Mouse (Mus musculus) stomach, postnatal 0 days (tissue): ENCODE measurements around the gene Smg9. TPM values are rescaled to one million over a fixed set of nuclear protein-coding genes. Genes with fewer than 3 reads are reported as not detected.

Source experiments
- ATAC-seq: fragments of 200-750 bp; cut with Nextera tagmentation; 2 replicates; pipeline ENCODE4 v1.8.0; 2017; ENCODE audit not compliant: low FRiP score, low TSS enrichment
- DNase-seq: peaks from one replicate; pipeline ENCODE4 v3.0.0-alpha.2; 2016; ENCODE audit warnings: low spot score
- H3K27ac ChIP-seq: fragments of 300-500 bp; sonication (generic); replicated peaks from 2 replicates; pipeline ENCODE4 v1.5.1; 2014; ENCODE audit warnings: mild to moderate bottlenecking, control low read depth
- H3K27me3 ChIP-seq: fragments of 300-500 bp; sonication (generic); 2 replicates; pipeline ENCODE4 v1.6.1; 2014; ENCODE audit warnings: low read length; ENCODE audit not compliant: control insufficient read depth, insufficient read depth
- H3K36me3 ChIP-seq: fragments of 300-500 bp; sonication (generic); 2 replicates; pipeline ENCODE4 v1.6.1; 2014; ENCODE audit warnings: low read length, mixed read lengths; ENCODE audit not compliant: control insufficient read depth, insufficient read depth
- H3K4me1 ChIP-seq: fragments of 300-500 bp; sonication (generic); replicated peaks from 2 replicates; pipeline ENCODE4 v1.6.1; 2014; ENCODE audit warnings: antibody characterized with exemption; ENCODE audit not compliant: control insufficient read depth, insufficient read depth
- H3K4me2 ChIP-seq: fragments of 300-500 bp; sonication (generic); replicated peaks from 2 replicates; pipeline ENCODE4 v1.6.1; 2014; ENCODE audit warnings: low read depth, mild to moderate bottlenecking, control low read depth, moderate library complexity
- H3K4me3 ChIP-seq: fragments of 300-500 bp; sonication (generic); 2 replicates; pipeline ENCODE4 v1.5.1; 2014; ENCODE audit warnings: low read depth, low read length, control low read depth
- H3K9ac ChIP-seq: fragments of 300-500 bp; sonication (generic); 2 replicates; pipeline ENCODE4 v1.6.1; 2014; ENCODE audit warnings: mild to moderate bottlenecking, low read length, control low read depth, mixed read lengths
- H3K9me3 ChIP-seq: fragments of 300-500 bp; sonication (generic); 2 replicates; pipeline ENCODE4 v1.6.1; 2016; ENCODE audit warnings: low read length; ENCODE audit not compliant: control insufficient read depth
- CTCF ChIP-seq: IDR thresholded peaks from 2 replicates; pipeline ENCODE4 v1.5.1; 2016; ENCODE audit warnings: antibody characterized with exemption, low read depth, mild to moderate bottlenecking, moderate library complexity
- EP300 ChIP-seq: optimal IDR thresholded peaks from 2 replicates; pipeline ENCODE3; 2016; ENCODE audit warnings: antibody characterized with exemption
- WGBS: fragments of 180-500 bp; shearing (Covaris S2); extraction: QIAGEN DNeasy Blood & Tissue Kit; methylation state at CpG from one replicate; pipeline ENCODE4 v1.1.7; 2014; 5-methylcytosine and 5-hydroxymethylcytosine counted together
- polyA plus RNA-seq: library from polyadenylated mRNA; unstranded; fragments of >200 nt; fragmentation: Nextera tagmentation; extraction: Ambion mirVana; gene quantifications from 2 replicates; pipeline ENCODE4 v1.2.1, GENCODE M21; 2015

Smg9 gene
- polyA plus RNA-seq, 1 experiment from 2014 or later: 14.1 TPM

DNA sequence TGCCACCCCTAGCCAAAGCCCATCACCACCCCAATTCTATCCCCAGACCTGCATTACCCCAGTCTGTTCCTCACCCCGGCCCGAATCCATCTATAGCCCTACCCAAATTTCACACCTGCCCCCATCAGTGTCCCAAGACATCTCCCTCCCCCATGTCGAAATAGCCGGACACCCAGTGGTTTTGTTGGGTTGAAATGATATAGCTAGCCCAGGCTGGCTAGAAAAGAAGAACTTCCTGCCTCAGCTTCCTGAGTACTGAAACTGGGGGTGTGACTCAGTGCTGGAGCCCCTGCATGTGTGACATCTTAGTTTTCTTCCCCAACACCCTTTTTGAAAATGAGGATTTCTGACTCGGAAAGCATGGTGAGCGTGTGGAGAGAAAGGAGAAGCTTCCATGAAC is 67.4 kb downstream of the Smg9 start:
- Histone ChIP-seq H3K4me1 (peaks cover 2% of the 10 kb centered on the region; the same call in 1 of the 2 replicates), H3K4me3 (no peak overlapping the region), H3K9ac (no peak overlapping the region), H3K27me3 (no peaks in the 10 kb centered on the region), H3K36me3 (no peaks in the 10 kb centered on the region; the same call in 1 of the 2 replicates), H3K4me2 (no peak overlapping the region), H3K9me3 (no peaks in the 10 kb centered on the region), H3K27ac (no peak overlapping the region)
- DNase-seq (no peak), ATAC-seq (no peak)
- TF ChIP-seq EP300 (no peak), CTCF (no peak)
- WGBS: 84% methylated on average over 6 of the region's 6 CpGs

DNA sequence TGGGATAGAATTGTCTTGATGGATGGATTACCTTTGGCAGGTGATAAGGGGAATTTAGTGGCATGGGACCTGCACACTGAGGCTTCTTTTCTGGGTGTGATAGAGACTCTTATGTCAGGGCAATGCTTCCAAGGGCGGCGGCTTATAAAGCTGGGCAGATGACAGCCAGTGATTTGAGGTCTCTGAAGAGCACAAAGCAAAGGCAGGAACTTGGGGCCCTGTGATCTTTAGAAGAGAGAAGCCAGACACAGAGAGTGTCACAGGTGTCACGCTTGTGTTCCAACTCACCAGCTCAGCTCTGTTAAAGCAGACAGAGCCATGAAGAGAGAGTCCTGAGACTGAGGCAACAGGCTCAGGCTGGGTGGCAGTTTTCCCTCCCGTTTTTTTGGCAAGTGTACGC is 68.5 kb downstream of the Smg9 start:
- Histone ChIP-seq H3K27me3 (no peaks in the 10 kb centered on the region), H3K4me2 (no peak overlapping the region), H3K9ac (no peak overlapping the region), H3K9me3 (no peaks in the 10 kb centered on the region), H3K4me3 (no peak overlapping the region), H3K36me3 (no peaks in the 10 kb centered on the region; the same call in 1 of the 2 replicates), H3K4me1 (no peaks in the 10 kb centered on the region; the same call in 1 of the 2 replicates), H3K27ac (no peak overlapping the region)
- TF ChIP-seq EP300 (no peak), CTCF (no peak)
- WGBS: 85% methylated on average over 5 of the region's 5 CpGs
- ATAC-seq (no peak), DNase-seq (no peak)

DNA sequence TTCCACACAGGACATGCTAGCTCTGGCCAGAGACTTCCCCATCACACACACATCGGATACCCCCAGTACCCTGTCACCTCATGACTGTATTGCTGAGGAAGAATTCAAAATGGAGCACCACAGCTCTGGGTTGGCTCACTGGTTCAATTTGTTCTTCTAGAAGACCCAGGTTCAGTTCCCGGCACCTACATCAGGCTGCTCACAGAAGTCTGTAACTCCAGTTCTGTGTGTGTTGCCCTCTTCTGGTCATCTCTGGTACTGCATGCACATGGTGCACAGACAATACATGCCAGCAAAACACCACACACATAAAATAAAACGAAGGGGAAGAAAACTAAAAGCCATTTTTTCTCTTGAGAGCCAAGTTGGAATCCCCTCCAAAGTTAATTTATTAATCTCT is 69.7 kb downstream of the Smg9 start:
- no peak for ATAC-seq
- Histone ChIP-seq H3K36me3 (no peaks in the 10 kb centered on the region; the same call in none of the 2 replicates), H3K27ac (no peak overlapping the region), H3K27me3 (no peaks in the 10 kb centered on the region), H3K4me2 (no peak overlapping the region), H3K9ac (no peak overlapping the region), H3K9me3 (no peaks in the 10 kb centered on the region), H3K4me1 (no peaks in the 10 kb centered on the region), H3K4me3 (no peak overlapping the region)
- no peak for DNase-seq
- TF ChIP-seq CTCF (peak; percentile 68), EP300 (no peak)
- WGBS: 84% methylated on average over 3 of the region's 3 CpGs

DNA sequence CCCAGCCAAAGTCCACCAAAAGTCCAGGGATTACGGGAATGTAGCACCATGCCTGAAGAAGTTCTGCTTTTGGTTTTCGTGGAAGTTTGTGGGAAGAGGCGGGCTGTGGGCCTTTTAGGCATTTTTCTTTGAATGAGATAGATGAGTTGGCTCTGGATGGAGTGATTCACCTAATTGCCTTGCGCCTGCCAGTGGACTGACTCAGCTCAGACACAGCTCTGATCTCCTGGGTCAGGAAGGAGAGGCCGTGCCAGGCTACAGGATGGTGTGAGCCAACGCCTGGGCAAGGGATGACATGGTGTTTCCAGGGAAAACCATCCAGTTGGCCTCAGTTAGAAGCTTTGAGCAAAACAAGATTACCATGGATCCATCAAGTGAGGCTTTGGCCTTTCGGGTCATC is 70.9 kb downstream of the Smg9 start:
- Histone ChIP-seq H3K9me3 (no peaks in the 10 kb centered on the region), H3K4me1 (no peaks in the 10 kb centered on the region), H3K4me2 (no peak overlapping the region), H3K27me3 (no peaks in the 10 kb centered on the region), H3K4me3 (no peak overlapping the region), H3K9ac (no peak overlapping the region), H3K27ac (no peak overlapping the region), H3K36me3 (no peaks in the 10 kb centered on the region; the same call in none of the 2 replicates)
- WGBS: 72% methylated on average over 7 of the region's 7 CpGs
- ATAC-seq (peak; percentile 52; the same call in 1 of the 2 replicates), DNase-seq (no peak)
- TF ChIP-seq CTCF: no peak
- no peak for TF ChIP-seq EP300

Other genes starting within 250 kb of the Smg9 start
- 1.2 and 1.4 TPM in 2 replicates for gene Zfp114, start 224.6 kb upstream of the Smg9 start, polyA plus RNA-seq
- 3.4 and 4.0 TPM in 2 replicates for gene Zfp111, start 188.2 kb upstream of the Smg9 start, polyA plus RNA-seq
- 1.4 and 1.6 TPM in 2 replicates for gene Zfp109, start 162.1 kb upstream of the Smg9 start, polyA plus RNA-seq
- 1.8 and 1.9 TPM in 2 replicates for gene Zfp108, start 144.8 kb upstream of the Smg9 start, polyA plus RNA-seq
- 4.3 TPM in 2 replicates for gene Zfp93, start 129.2 kb upstream of the Smg9 start, polyA plus RNA-seq
- 12.9 and 13.8 TPM in 2 replicates for gene Zfp61, start 98.4 kb upstream of the Smg9 start, polyA plus RNA-seq
- gene Zfp94, start 83.0 kb upstream of the Smg9 start, polyA plus RNA-seq: 4.8 and 5.5 TPM in 2 replicates
- 0.15 and 0.42 TPM in 2 replicates for gene Tescl, start 65.7 kb upstream of the Smg9 start, polyA plus RNA-seq
- 196 and 201 TPM in 2 replicates for gene Lypd5, start 50.4 kb upstream of the Smg9 start, polyA plus RNA-seq
- gene Kcnn4, start 29.4 kb upstream of the Smg9 start, polyA plus RNA-seq: 15.5 and 17.0 TPM in 2 replicates
- 0.05 and 0.10 TPM in 2 replicates for gene Irgc1, start 52.7 kb downstream of the Smg9 start, polyA plus RNA-seq
- gene Plaur, start 62.9 kb downstream of the Smg9 start, polyA plus RNA-seq: 26.8 and 28.8 TPM in 2 replicates
- 3.4 and 4.5 TPM in 2 replicates for gene Cadm4, start 82.4 kb downstream of the Smg9 start, polyA plus RNA-seq
- 13.6 and 15.8 TPM in 2 replicates for gene Zfp428, start 107.4 kb downstream of the Smg9 start, polyA plus RNA-seq
- 0.07 and 0.10 TPM in 2 replicates for gene AC161166.1, start 112.8 kb downstream of the Smg9 start, polyA plus RNA-seq
- gene Irgq, start 131.1 kb downstream of the Smg9 start, polyA plus RNA-seq: 4.3 and 5.7 TPM in 2 replicates
- gene Pinlyp, start 146.5 kb downstream of the Smg9 start, polyA plus RNA-seq: 61.2 and 62.9 TPM in 2 replicates
- gene Xrcc1, start 146.7 kb downstream of the Smg9 start, polyA plus RNA-seq: 27.4 and 31.4 TPM in 2 replicates
- 120 and 128 TPM in 2 replicates for gene Ethe1, start 187.9 kb downstream of the Smg9 start, polyA plus RNA-seq
- 3.6 and 4.0 TPM in 2 replicates for gene Zfp575, start 188.0 kb downstream of the Smg9 start, polyA plus RNA-seq
- 1.2 TPM in 2 replicates for gene Phldb3, start 211.1 kb downstream of the Smg9 start, polyA plus RNA-seq
- gene Lypd3, start 236.9 kb downstream of the Smg9 start, polyA plus RNA-seq: 277 and 306 TPM in 2 replicates